Mouse (Mus musculus): ENCODE measurements around the gene Ninl. TPM values are rescaled to one million over a fixed set of nuclear protein-coding genes. Genes with fewer than 3 reads are reported as not detected.
A peak's percentile ranks its signal among the peaks of the same experiment; 100 is the strongest.
"Not testable (repeated sequence)": the region's sequence is repeated elsewhere in the genome, so short reads cannot be mapped to it uniquely, and the experiment has no call there.

The Ninl gene
- polyA plus RNA-seq, 1 experiment from 2014 or later = 4.0 TPM

GRCm38 (mm10) chr2:150914781-150915515 is 124.2 kb downstream of the Ninl start:
- Histone ChIP-seq H3K9ac (replicated peaks) (no peak overlapping the region), H3K4me3 (ENCODE audit: low read depth, low read length) (no peak overlapping the region), H3K27ac (ENCODE audit: low read depth) (no peak overlapping the region), H3K27me3 (ENCODE audit: insufficient read depth, low read length) (no peaks in the 10 kb centered on the region), H3K9me3 (ENCODE audit: low read length) (no peaks in the 10 kb centered on the region), H3K4me1 (ENCODE audit: insufficient read depth) (peaks cover 16% of the 10 kb centered on the region), H3K4me2 (ENCODE audit: low read depth, low read length) (no peak overlapping the region), H3K36me3 (replicated peaks; ENCODE audit: insufficient read depth, low read length) (peaks cover 6% of the 10 kb centered on the region)
- DNase-seq (no peak), ATAC-seq (no peak)
- 72% methylated on average over 4 of the region's 4 CpGs for WGBS (ENCODE audit: insufficient replicate concordance)
- TF ChIP-seq CTCF (IDR thresholded peaks at IDR 0.05; ENCODE audit: low read depth) (no peak), EP300 (IDR thresholded peaks at IDR 0.05; ENCODE audit: low read depth) (no peak)

GRCm38 (mm10) chr2:150910295-150910881 is 128.8 kb downstream of the Ninl start:
- DNase-seq (no peak), ATAC-seq (no peak)
- Histone ChIP-seq H3K4me2 (ENCODE audit: low read depth, low read length) (peak overlapping the region; percentile 81), H3K4me3 (ENCODE audit: low read depth, low read length) (peak overlapping the region; percentile 62), H3K27me3 (ENCODE audit: insufficient read depth, low read length) (no peaks in the 10 kb centered on the region), H3K27ac (ENCODE audit: low read depth) (peak overlapping the region; percentile 89), H3K4me1 (ENCODE audit: insufficient read depth) (peaks cover 20% of the 10 kb centered on the region), H3K36me3 (replicated peaks; ENCODE audit: insufficient read depth, low read length) (no peaks in the 10 kb centered on the region), H3K9me3 (ENCODE audit: low read length) (no peaks in the 10 kb centered on the region), H3K9ac (replicated peaks) (peak overlapping the region; percentile 69)
- TF ChIP-seq EP300 (IDR thresholded peaks at IDR 0.05; ENCODE audit: low read depth) = no peak
- TF ChIP-seq CTCF (IDR thresholded peaks at IDR 0.05; ENCODE audit: low read depth) = no peak
- 37% methylated on average over 7 of the region's 10 CpGs for WGBS (ENCODE audit: insufficient replicate concordance)

- Histone ChIP-seq H3K36me3 (replicated peaks; ENCODE audit: insufficient read depth, low read length) (no peaks in the 10 kb centered on the region), H3K9me3 (ENCODE audit: low read length) (no peaks in the 10 kb centered on the region), H3K9ac (replicated peaks) (peak overlapping the region; percentile 69), H3K4me2 (ENCODE audit: low read depth, low read length) (peak overlapping the region; percentile 81), H3K27me3 (ENCODE audit: insufficient read depth, low read length) (no peaks in the 10 kb centered on the region), H3K27ac (ENCODE audit: low read depth) (peak overlapping the region; percentile 89), H3K4me3 (ENCODE audit: low read depth, low read length) (peak overlapping the region; percentile 62), H3K4me1 (ENCODE audit: insufficient read depth) (peaks cover 22% of the 10 kb centered on the region)
- ATAC-seq (peak; percentile 94), DNase-seq (peak; percentile 96)
- WGBS (ENCODE audit: insufficient replicate concordance) = 0% methylated on average over 35 of the region's 35 CpGs
- TF ChIP-seq EP300 (IDR thresholded peaks at IDR 0.05; ENCODE audit: low read depth) (peak; percentile 80; the same call in 1 of the 2 replicates), CTCF (IDR thresholded peaks at IDR 0.05; ENCODE audit: low read depth) (no peak; the same call in 1 of the 2 replicates)
Observed at GRCm38 (mm10) chr2:150909429-150910039, 129.6 kb downstream of the Ninl start.

GRCm38 (mm10) chr2:150908881-150909280 is 130.3 kb downstream of the Ninl start:
- H3K9ac ChIP-seq (replicated peaks) = peak overlapping the region; percentile 69; the same call in 1 of the 2 replicates
- H3K36me3 ChIP-seq (replicated peaks; ENCODE audit: insufficient read depth, low read length); ATAC-seq; DNase-seq; H3K27me3 ChIP-seq (ENCODE audit: insufficient read depth, low read length); H3K9me3 ChIP-seq (ENCODE audit: low read length): not testable (repeated sequence)
- peaks cover 23% of the 10 kb centered on the region for H3K4me1 ChIP-seq (ENCODE audit: insufficient read depth)
- H3K27ac ChIP-seq (ENCODE audit: low read depth) = peak overlapping the region; percentile 89
- H3K4me2 ChIP-seq (ENCODE audit: low read depth, low read length) = peak overlapping the region; percentile 81
- 47% methylated on average over 6 of the region's 6 CpGs for WGBS (ENCODE audit: insufficient replicate concordance)
- H3K4me3 ChIP-seq (ENCODE audit: low read depth, low read length) = peak overlapping the region; percentile 62

- DNase-seq (no peak), ATAC-seq (peak; percentile 46)
- Histone ChIP-seq H3K9ac (replicated peaks) (peak within 1 kb of the TSS; percentile 89), H3K4me2 (ENCODE audit: low read depth, low read length) (peak within 1 kb of the TSS; percentile 100), H3K36me3 (replicated peaks; ENCODE audit: insufficient read depth, low read length) (0 out of 2 replicates have a peak, but pooled peaks cover 3% of the 10 kb centered on the region), H3K27me3 (ENCODE audit: insufficient read depth, low read length) (no peaks in the 10 kb centered on the region), H3K9me3 (ENCODE audit: low read length) (no peaks in the 10 kb centered on the region), H3K4me3 (ENCODE audit: low read depth, low read length) (peak within 1 kb of the TSS; percentile 88), H3K27ac (ENCODE audit: low read depth) (peak within 1 kb of the TSS; percentile 82), H3K4me1 (ENCODE audit: insufficient read depth) (peaks cover 16% of the 10 kb centered on the region)
- WGBS (ENCODE audit: insufficient replicate concordance) = 32% methylated on average over 9 of the region's 9 CpGs
- TF ChIP-seq EP300 (IDR thresholded peaks at IDR 0.05; ENCODE audit: low read depth) = no peak
- peak; percentile 28; the same call in 1 of the 2 replicates for TF ChIP-seq CTCF (IDR thresholded peaks at IDR 0.05; ENCODE audit: low read depth)
Observed at GRCm38 (mm10) chr2:150904936-150905450, 134.2 kb downstream of the Ninl start, which contains the start of gene Gins1. TSS of gene Gins1 (plus strand) at chr2:150905400.

Measured in liver, postnatal 0 days (tissue).